Mouse (Mus musculus) brown adipose tissue, adult 24 weeks (tissue): ENCODE measurements around the gene Polr3f. TPM values are rescaled to one million over a fixed set of nuclear protein-coding genes. Genes with fewer than 3 reads are reported as not detected.

Experiments used
- H3K27ac ChIP-seq: fragments of 200-500 bp; replicated peaks from 2 replicates; pipeline ENCODE4 v1.5.1; 2012; ENCODE audit warnings: low read depth, mild to moderate bottlenecking, low read length
- H3K4me1 ChIP-seq: fragments of 200-500 bp; 2 replicates; pipeline ENCODE4 v1.6.1; 2012; ENCODE audit warnings: low read length, mixed read lengths; ENCODE audit not compliant: control insufficient read depth, insufficient read depth, insufficient read length
- H3K4me3 ChIP-seq: fragments of 200-500 bp; 2 replicates; pipeline ENCODE4 v1.5.1; 2012; ENCODE audit warnings: low read depth, mild to moderate bottlenecking, low read length, moderate library complexity; ENCODE audit not compliant: insufficient read depth
- polyA plus RNA-seq: library from polyadenylated mRNA; stranded (reverse); fragments of >200 nt; gene quantifications from 2 replicates; pipeline ENCODE4 v1.2.4, GENCODE M21; 2012; ENCODE audit not compliant: missing spikeins, insufficient read depth, insufficient read length

Gene Polr3f
- polyA plus RNA-seq: 6.3 and 6.7 TPM in 2 replicates

GRCm38 (mm10) chr2:144526981-144527820 lies at the start of gene Polr3f, which contains the start of gene Dzank1:
Gene Polr3f (plus strand): TSS chr2:144527718.
Gene Dzank1 (minus strand): TSS chr2:144527414.
- Histone ChIP-seq H3K4me1 (0 out of 2 replicates have a peak, but pooled peaks cover 3% of the 10 kb centered on the region), H3K27ac (peak within 1 kb of the TSS; percentile 94), H3K4me3 (peak within 1 kb of the TSS; percentile 82)

- no peaks in the 10 kb centered on the region for H3K4me1 ChIP-seq
- H3K4me3 ChIP-seq: no peak overlapping the region
- no peak overlapping the region for H3K27ac ChIP-seq
These were observed 48.1 kb upstream of the Polr3f start for GRCm38 (mm10) chr2:144479421-144479820.

- H3K4me3 ChIP-seq: no peak overlapping the region
- no peak overlapping the region for H3K27ac ChIP-seq
- no peaks in the 10 kb centered on the region for H3K4me1 ChIP-seq
These were observed 43.4 kb upstream of the Polr3f start for GRCm38 (mm10) chr2:144484084-144484483.

GRCm38 (mm10) chr2:144485439-144485838 lies 42.1 kb upstream of the Polr3f start:
- Histone ChIP-seq H3K4me3 (no peak overlapping the region), H3K27ac (no peak overlapping the region), H3K4me1 (no peaks in the 10 kb centered on the region)

GRCm38 (mm10) chr2:144487476-144487875 lies 40.0 kb upstream of the Polr3f start:
- no peak overlapping the region for H3K4me3 ChIP-seq
- no peaks in the 10 kb centered on the region; the same call in 1 of the 2 replicates for H3K4me1 ChIP-seq
- no peak overlapping the region for H3K27ac ChIP-seq

GRCm38 (mm10) chr2:144489342-144489741 lies 38.2 kb upstream of the Polr3f start:
- Histone ChIP-seq H3K4me1 (no peaks in the 10 kb centered on the region; the same call in 1 of the 2 replicates), H3K4me3 (no peak overlapping the region), H3K27ac (no peak overlapping the region)

GRCm38 (mm10) chr2:144502134-144502533 lies 25.4 kb upstream of the Polr3f start:
- Histone ChIP-seq H3K4me3 (no peak overlapping the region), H3K4me1 (no peaks in the 10 kb centered on the region), H3K27ac (no peak overlapping the region)

GRCm38 (mm10) chr2:144514619-144515018 lies 12.9 kb upstream of the Polr3f start:
- Histone ChIP-seq H3K27ac (no peak overlapping the region), H3K4me1 (no peaks in the 10 kb centered on the region), H3K4me3 (no peak overlapping the region)

- Histone ChIP-seq H3K4me3 (no peak overlapping the region), H3K27ac (no peak overlapping the region), H3K4me1 (no peaks in the 10 kb centered on the region)
These were observed 7.7 kb upstream of the Polr3f start for GRCm38 (mm10) chr2:144519772-144520171.

GRCm38 (mm10) chr2:144525856-144526255 lies 1.7 kb upstream of the Polr3f start:
- no peak overlapping the region for H3K27ac ChIP-seq
- H3K4me1 ChIP-seq: 0 out of 2 replicates have a peak, but pooled peaks cover 3% of the 10 kb centered on the region
- no peak overlapping the region; the same call in 1 of the 2 replicates for H3K4me3 ChIP-seq

GRCm38 (mm10) chr2:144527821-144528174 lies 280 bp downstream of the Polr3f start:
- Histone ChIP-seq H3K4me3 (peak overlapping the region; percentile 82), H3K27ac (peak overlapping the region; percentile 51), H3K4me1 (0 out of 2 replicates have a peak, but pooled peaks cover 3% of the 10 kb centered on the region)

- Histone ChIP-seq H3K4me1 (no peaks in the 10 kb centered on the region), H3K4me3 (no peak overlapping the region), H3K27ac (no peak overlapping the region)
These were observed 9.6 kb downstream of the Polr3f start for GRCm38 (mm10) chr2:144537123-144537522.

- Histone ChIP-seq H3K4me1 (no peaks in the 10 kb centered on the region), H3K27ac (no peak overlapping the region), H3K4me3 (no peak overlapping the region)
These were observed 13.7 kb downstream of the Polr3f start for GRCm38 (mm10) chr2:144541246-144541645.

GRCm38 (mm10) chr2:144543670-144544069 lies 16.2 kb downstream of the Polr3f start:
- Histone ChIP-seq H3K4me3 (no peak overlapping the region), H3K4me1 (no peaks in the 10 kb centered on the region), H3K27ac (no peak overlapping the region)

- H3K4me3 ChIP-seq: no peak overlapping the region
- H3K4me1 ChIP-seq: no peaks in the 10 kb centered on the region
- no peak overlapping the region for H3K27ac ChIP-seq
These were observed 17.1 kb downstream of the Polr3f start for GRCm38 (mm10) chr2:144544630-144545029.

GRCm38 (mm10) chr2:144545061-144545460 lies 17.5 kb downstream of the Polr3f start:
- H3K4me3 ChIP-seq: no peak overlapping the region
- H3K27ac ChIP-seq: no peak overlapping the region
- no peaks in the 10 kb centered on the region for H3K4me1 ChIP-seq
